Mouse (Mus musculus) neural tube, embryonic 13.5 days (tissue): Measurements from ENCODE around the gene Usp54. TPM values are rescaled to one million over a fixed set of nuclear protein-coding genes. Genes with fewer than 3 reads are reported as not detected.

Experiments
- ATAC-seq: fragments of 200-750 bp; cut with Nextera tagmentation; 2 replicates; pipeline ENCODE4 v1.8.0; 2017; ENCODE audit warnings: low read depth, mild to moderate bottlenecking, moderate TSS enrichment, moderate library complexity
- H3K27ac ChIP-seq: fragments of 300-500 bp; sonication (generic); replicated peaks from 2 replicates; pipeline ENCODE4 v1.5.1; 2015; ENCODE audit warnings: moderate library complexity, mild to moderate bottlenecking, inconsistent platforms
- H3K27me3 ChIP-seq: fragments of 300-500 bp; sonication (generic); 2 replicates; pipeline ENCODE4 v1.6.1; 2015; ENCODE audit warnings: mild to moderate bottlenecking, inconsistent platforms
- H3K36me3 ChIP-seq: fragments of 300-500 bp; sonication (generic); 2 replicates; pipeline ENCODE4 v1.6.1; 2015; ENCODE audit warnings: mild to moderate bottlenecking, inconsistent platforms
- H3K4me1 ChIP-seq: fragments of 300-500 bp; sonication (generic); replicated peaks from 2 replicates; pipeline ENCODE4 v1.6.1; 2015; ENCODE audit warnings: inconsistent platforms
- H3K4me2 ChIP-seq: fragments of 300-500 bp; sonication (generic); 2 replicates; pipeline ENCODE4 v1.6.1; 2015; ENCODE audit warnings: inconsistent platforms, mild to moderate bottlenecking, moderate library complexity
- H3K4me3 ChIP-seq: fragments of 300-500 bp; sonication (generic); 2 replicates; pipeline ENCODE4 v1.5.1; 2015; ENCODE audit warnings: mild to moderate bottlenecking, inconsistent platforms
- H3K9ac ChIP-seq: fragments of 300-500 bp; sonication (generic); 2 replicates; pipeline ENCODE4 v1.6.1; 2015; ENCODE audit warnings: moderate library complexity, mild to moderate bottlenecking, inconsistent platforms
- H3K9me3 ChIP-seq: fragments of 300-500 bp; sonication (generic); 2 replicates; pipeline ENCODE4 v1.6.1; 2016; ENCODE audit warnings: inconsistent platforms
- WGBS: fragments of 180-500 bp; shearing (Covaris S2); methylation state at CpG from one replicate; pipeline ENCODE4 v1.1.7; 2015; 5-methylcytosine and 5-hydroxymethylcytosine counted together
- microRNA-seq: library from miRNA; unstranded; fragments of <30 nt; microRNA quantifications from one replicate; pipeline ENCODE4, GENCODE M21; 2016
- polyA plus RNA-seq: library from polyadenylated mRNA; unstranded; fragments of >200 nt; fragmentation: Nextera tagmentation; extraction: Ambion mirVana; gene quantifications from 2 replicates; pipeline ENCODE4 v1.2.1, GENCODE M21; 2015

Usp54 gene
- polyA plus RNA-seq, 1 experiment from 2014 or later: 9.3 TPM

DNA sequence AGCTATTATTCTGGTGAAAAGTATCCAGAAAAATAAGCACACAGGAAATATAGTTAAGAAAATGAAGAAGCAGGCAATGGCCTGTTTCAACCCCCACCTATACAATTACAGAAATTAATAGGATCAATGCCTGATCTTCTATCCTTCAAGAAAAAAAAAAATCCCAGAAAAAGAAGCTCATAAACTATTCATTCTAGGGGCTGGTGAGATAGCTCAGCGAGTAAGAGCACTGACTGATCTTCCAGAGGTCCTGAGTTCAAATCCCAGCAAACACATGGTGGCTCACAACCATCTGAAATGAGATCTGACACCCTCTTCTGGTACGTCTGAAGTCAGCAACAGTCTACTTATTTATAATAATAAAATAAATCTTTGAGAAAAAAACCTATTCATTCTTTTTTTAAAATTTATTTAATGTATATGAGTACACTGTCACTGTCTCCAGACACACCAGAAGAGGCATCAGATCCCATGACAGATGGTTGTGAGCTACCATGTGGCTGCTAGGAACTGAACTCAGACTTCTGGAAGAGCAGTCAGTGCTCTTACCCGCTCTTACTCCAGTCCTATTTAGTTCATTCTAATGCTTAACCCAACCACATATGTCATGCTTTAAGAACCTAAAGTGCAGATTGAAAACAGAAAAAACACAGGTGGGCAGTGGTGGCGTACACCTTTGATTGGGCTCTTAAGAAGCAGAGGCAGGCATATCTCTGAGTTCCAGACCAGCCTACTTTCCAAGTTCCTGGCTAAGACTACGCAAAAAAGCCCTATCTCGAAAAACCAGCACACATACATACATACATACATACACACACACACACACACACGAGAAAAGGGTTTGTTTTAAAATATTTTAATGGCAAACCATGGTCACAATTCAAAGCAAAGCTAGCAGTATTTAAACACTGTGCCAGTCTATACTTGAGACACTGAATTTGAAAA is 96.1 kb downstream of the Usp54 start:
- ATAC-seq: no peak
- Histone ChIP-seq H3K4me3 (peak overlapping the region; percentile 97), H3K9ac (peak overlapping the region; percentile 97), H3K4me2 (peak overlapping the region; percentile 65), H3K27me3 (no peaks in the 10 kb centered on the region), H3K9me3 (no peaks in the 10 kb centered on the region), H3K36me3 (peaks cover 13% of the 10 kb centered on the region), H3K27ac (no peak overlapping the region), H3K4me1 (peaks cover 18% of the 10 kb centered on the region)
- WGBS: 80% methylated on average over 7 of the region's 7 CpGs

- ATAC-seq: no peak
- WGBS: 93% methylated on average over 4 of the region's 4 CpGs
- H3K27ac ChIP-seq: no peak overlapping the region
Observed at GRCm38 (mm10) chr14:20529643-20530042, 111.2 kb downstream of the Usp54 start.

DNA sequence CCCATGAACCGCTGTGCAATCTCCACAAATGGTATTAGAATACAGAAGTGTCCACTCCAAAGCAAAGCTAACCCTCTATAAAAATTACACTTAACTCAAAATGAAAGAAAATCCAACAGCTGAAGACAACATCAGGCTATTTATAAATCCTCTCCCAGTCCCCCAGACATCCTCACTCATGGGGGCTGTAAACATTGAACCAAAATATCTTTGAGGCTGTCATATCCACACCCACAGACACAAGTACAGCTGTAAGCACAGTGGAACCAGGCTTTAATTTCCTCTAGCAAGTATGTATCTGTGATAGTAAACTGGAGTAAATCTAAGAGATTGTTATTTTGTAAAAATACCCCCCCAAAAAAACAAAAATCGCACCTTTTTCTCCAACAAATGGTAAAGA is 120.7 kb downstream of the Usp54 start:
- Histone ChIP-seq H3K27ac (no peak overlapping the region), H3K4me1 (no peaks in the 10 kb centered on the region), H3K27me3 (no peaks in the 10 kb centered on the region), H3K9ac (no peak overlapping the region), H3K4me3 (no peak overlapping the region), H3K4me2 (no peak overlapping the region), H3K9me3 (no peaks in the 10 kb centered on the region), H3K36me3 (peaks cover 39% of the 10 kb centered on the region)
- WGBS: 96% methylated on average over 2 of the region's 2 CpGs
- no peak for ATAC-seq

More at GRCm38 (mm10) chr14:20529643-20530042, 111.2 kb downstream of the Usp54 start:
- Histone ChIP-seq H3K4me1 (no peaks in the 10 kb centered on the region), H3K36me3 (no peaks in the 10 kb centered on the region), H3K9me3 (no peaks in the 10 kb centered on the region), H3K9ac (no peak overlapping the region), H3K4me3 (no peak overlapping the region), H3K4me2 (no peak overlapping the region), H3K27me3 (no peaks in the 10 kb centered on the region)

- no peak for ATAC-seq
- H3K9ac ChIP-seq: no peak overlapping the region
- no peaks in the 10 kb centered on the region for H3K4me1 ChIP-seq
- no peak overlapping the region for H3K4me3 ChIP-seq
- WGBS: 71% methylated on average over 2 of the region's 2 CpGs
- H3K4me2 ChIP-seq: no peak overlapping the region
- no peak overlapping the region for H3K27ac ChIP-seq
- H3K36me3 ChIP-seq: peaks cover 12% of the 10 kb centered on the region
- H3K27me3 ChIP-seq: no peaks in the 10 kb centered on the region
- H3K9me3 ChIP-seq: no peaks in the 10 kb centered on the region
Observed at GRCm38 (mm10) chr14:20508424-20508823, 132.4 kb downstream of the Usp54 start.

- H3K4me2 ChIP-seq: no peak overlapping the region
- 96% methylated on average over 10 of the region's 10 CpGs for WGBS
Observed at GRCm38 (mm10) chr14:20502966-20503365, 137.9 kb downstream of the Usp54 start.

GRCm38 (mm10) chr14:20499982-20500381 is 140.9 kb downstream of the Usp54 start:
- WGBS: 96% methylated on average over 3 of the region's 3 CpGs
- H3K9ac ChIP-seq: no peak overlapping the region
- no peaks in the 10 kb centered on the region for H3K9me3 ChIP-seq
- no peaks in the 10 kb centered on the region for H3K4me1 ChIP-seq
- no peak overlapping the region for H3K4me3 ChIP-seq
- no peak overlapping the region for H3K4me2 ChIP-seq
- H3K27me3 ChIP-seq: no peaks in the 10 kb centered on the region
- peaks cover 33% of the 10 kb centered on the region for H3K36me3 ChIP-seq
- H3K27ac ChIP-seq: no peak overlapping the region
- ATAC-seq: no peak

More at GRCm38 (mm10) chr14:20502966-20503365, 137.9 kb downstream of the Usp54 start:
- no peaks in the 10 kb centered on the region for H3K4me1 ChIP-seq
- H3K27ac ChIP-seq: no peak overlapping the region
- no peaks in the 10 kb centered on the region for H3K27me3 ChIP-seq
- no peaks in the 10 kb centered on the region for H3K9me3 ChIP-seq
- no peak for ATAC-seq
- H3K9ac ChIP-seq: no peak overlapping the region
- peaks cover 22% of the 10 kb centered on the region for H3K36me3 ChIP-seq
- H3K4me3 ChIP-seq: no peak overlapping the region

Small RNA genes within 50 kb of the gene (microRNA-seq; reads per million reads assigned to microRNA genes)
- 1.5 reads per million, percentile 1 among the genes with 10 or more reads in this experiment for gene Mir6946

Other genes with a start within 250 kb of the Usp54 start
- gene Mrps16, start 247.4 kb downstream of the Usp54 start, polyA plus RNA-seq: 67.1 and 70.1 TPM in 2 replicates
- gene Cfap70, start 188.8 kb downstream of the Usp54 start, polyA plus RNA-seq: 0.81 and 1.2 TPM in 2 replicates
- gene Anxa7, start 160.9 kb downstream of the Usp54 start, polyA plus RNA-seq: 16.8 and 17.1 TPM in 2 replicates
- 0.74 and 0.75 TPM in 2 replicates for gene Mss51, start 144.2 kb downstream of the Usp54 start, polyA plus RNA-seq
- 77.6 and 81.1 TPM in 2 replicates for gene Ppp3cb, start 94.5 kb downstream of the Usp54 start, polyA plus RNA-seq
- gene Myoz1, start 15.5 kb upstream of the Usp54 start, polyA plus RNA-seq: not detected in 2 replicates
- 1.1 and 2.8 TPM in 2 replicates for gene Synpo2l, start 27.3 kb upstream of the Usp54 start, polyA plus RNA-seq
- gene Sec24c, start 33.2 kb upstream of the Usp54 start, polyA plus RNA-seq: 89.6 and 94.6 TPM in 2 replicates
- 28.3 and 29.1 TPM in 2 replicates for gene Fut11, start 53.9 kb upstream of the Usp54 start, polyA plus RNA-seq
- 191 and 218 TPM in 2 replicates for gene Chchd1, start 61.9 kb upstream of the Usp54 start, polyA plus RNA-seq
- gene Zswim8, start 66.5 kb upstream of the Usp54 start, polyA plus RNA-seq: 51.4 and 51.5 TPM in 2 replicates
- 17.4 and 20.8 TPM in 2 replicates for gene Ndst2, start 93.5 kb upstream of the Usp54 start, polyA plus RNA-seq
- gene Camk2g, start 153.0 kb upstream of the Usp54 start, polyA plus RNA-seq: 155 and 159 TPM in 2 replicates
- gene Plau, start 195.6 kb upstream of the Usp54 start, polyA plus RNA-seq: 1.2 TPM in 2 replicates